Mouse (Mus musculus) testis, postnatal 10 days (tissue): ENCODE results near the gene Nrf1.

Experiments used
- DNase-seq: peaks from one replicate; pipeline ENCODE4 v3.0.0; 2021; ENCODE audit warnings: low spot score

The Nrf1 gene

DNA sequence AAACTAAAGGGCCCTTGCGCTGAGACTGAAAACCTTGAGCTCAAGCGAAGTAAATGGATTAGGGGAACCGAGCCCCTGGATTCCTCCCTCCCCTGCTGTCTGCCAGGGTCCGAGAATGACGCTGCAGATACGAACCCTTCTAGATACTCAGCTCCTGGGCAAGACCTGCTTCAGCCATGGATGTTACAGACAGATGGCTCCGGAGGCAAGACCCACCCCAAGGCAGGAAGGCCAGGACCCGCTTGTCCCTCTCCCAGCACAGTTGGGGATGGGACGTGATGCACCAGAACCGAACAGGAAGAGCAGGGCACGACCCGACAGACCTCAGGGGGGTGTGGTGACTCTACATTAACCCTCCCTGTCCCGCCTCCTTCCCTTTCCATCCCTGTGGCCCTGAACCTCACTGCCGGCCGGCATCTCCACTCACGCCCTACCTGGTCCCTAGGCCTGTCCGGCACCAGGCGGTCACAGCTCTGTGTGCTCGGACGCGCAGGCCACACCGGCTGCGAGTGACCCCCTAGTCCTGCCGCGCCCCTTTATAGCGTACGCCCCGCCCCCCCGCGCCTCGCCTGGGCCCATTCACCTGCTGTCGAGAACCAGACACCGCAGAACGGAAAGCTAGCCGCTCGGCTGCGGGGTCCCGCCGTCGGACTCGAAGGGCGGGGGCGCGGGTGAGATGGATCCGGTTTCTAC lies 127.6 kb downstream of the Nrf1 start:
- DNase-seq, result no peak

GRCm38 (mm10) chr6:30175918-30176421 lies 128.2 kb downstream of the Nrf1 start:
- DNase-seq, result no peak

- no peak for DNase-seq
These were observed 128.7 kb downstream of the Nrf1 start for GRCm38 (mm10) chr6:30176496-30176895.

DNA sequence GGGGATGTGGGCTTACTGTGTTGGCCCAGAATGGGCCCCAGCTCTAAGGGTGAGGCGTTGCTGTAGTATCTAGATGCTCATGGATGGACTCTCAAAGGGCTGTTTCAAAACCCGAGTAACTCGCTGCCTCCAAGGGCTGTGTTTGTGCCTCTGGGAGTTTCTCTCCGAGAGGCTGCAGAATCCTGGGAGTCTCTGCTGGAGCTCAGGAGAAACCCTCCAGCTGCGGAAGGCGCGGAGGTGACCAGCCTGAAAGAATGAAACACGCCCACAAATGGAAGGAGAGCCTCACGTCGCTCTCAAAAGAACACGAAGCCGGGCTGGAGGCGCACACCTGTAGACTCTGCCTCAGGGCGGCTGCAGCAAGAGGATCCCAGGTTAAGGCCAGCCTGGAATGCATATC lies 129.5 kb downstream of the Nrf1 start:
- no peak for DNase-seq

GRCm38 (mm10) chr6:30178023-30178639 lies 130.3 kb downstream of the Nrf1 start:
- DNase-seq, result no peak

DNA sequence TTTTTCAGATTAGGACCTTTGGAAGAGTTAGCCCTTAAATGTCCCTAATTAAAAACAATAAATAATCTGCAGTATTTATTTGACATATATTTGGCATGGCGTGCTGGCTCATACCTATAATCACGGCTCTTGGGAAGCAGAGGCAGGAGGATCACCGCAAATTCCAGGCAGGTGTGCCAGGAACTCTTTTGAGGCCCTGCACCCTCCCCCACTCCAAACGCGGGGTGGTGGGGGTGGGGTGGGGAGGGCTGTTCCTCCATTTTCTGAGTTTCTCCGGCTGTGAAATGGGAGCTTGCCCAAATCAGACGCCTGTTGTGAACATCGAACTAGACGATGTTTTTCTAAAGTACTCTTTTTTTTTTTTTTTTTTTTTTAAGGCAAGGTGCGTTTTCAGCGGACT lies 131.3 kb downstream of the Nrf1 start:
- no peak for DNase-seq

GRCm38 (mm10) chr6:30180321-30180720 lies 132.5 kb downstream of the Nrf1 start:
- no peak for DNase-seq

DNA sequence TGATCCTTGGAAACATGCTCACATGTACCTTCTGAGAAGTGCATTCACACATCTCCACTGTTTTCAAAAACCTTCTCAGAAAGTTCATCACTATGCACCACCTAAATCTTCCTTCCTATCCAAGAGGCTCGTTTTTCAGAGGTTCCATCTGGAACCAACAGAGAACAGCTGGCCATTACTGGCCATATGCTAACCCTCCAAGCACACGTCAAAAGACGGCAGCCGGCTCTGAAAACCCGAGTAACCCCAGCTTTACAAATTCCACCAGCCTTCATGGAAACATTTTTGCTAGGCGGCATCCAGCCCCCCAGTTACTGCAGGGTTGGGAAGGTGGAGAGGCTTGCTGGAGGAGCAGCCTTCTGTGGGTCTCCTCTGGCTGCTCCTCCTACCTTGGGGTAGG lies 134.2 kb downstream of the Nrf1 start:
- no peak for DNase-seq

DNA sequence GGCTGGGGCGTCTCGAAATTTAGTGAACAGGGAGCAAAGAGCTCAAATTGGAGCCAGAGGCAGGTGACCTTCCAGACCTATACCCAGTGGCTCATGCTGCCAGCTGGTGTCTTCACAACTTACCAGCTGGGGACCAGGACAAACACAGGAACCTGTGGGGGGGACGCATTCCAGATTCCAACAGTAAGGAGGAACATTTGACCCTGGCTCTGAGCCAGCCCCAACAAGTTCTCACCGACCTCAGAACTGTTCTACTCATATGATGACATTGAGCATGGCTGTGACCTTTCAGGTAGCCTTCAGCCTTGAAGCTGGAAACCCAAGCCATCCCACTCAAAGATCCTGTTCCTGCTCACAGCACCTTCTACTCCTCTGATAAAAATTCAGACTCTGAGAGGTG lies 135.8 kb downstream of the Nrf1 start:
- DNase-seq, result no peak

GRCm38 (mm10) chr6:30195656-30196055 lies 147.9 kb downstream of the Nrf1 start:
- DNase-seq, result no peak

GRCm38 (mm10) chr6:30196143-30196542 lies 148.4 kb downstream of the Nrf1 start:
- no peak for DNase-seq
